Mouse (Mus musculus): ENCODE results near the gene Otx1.

DNA sequence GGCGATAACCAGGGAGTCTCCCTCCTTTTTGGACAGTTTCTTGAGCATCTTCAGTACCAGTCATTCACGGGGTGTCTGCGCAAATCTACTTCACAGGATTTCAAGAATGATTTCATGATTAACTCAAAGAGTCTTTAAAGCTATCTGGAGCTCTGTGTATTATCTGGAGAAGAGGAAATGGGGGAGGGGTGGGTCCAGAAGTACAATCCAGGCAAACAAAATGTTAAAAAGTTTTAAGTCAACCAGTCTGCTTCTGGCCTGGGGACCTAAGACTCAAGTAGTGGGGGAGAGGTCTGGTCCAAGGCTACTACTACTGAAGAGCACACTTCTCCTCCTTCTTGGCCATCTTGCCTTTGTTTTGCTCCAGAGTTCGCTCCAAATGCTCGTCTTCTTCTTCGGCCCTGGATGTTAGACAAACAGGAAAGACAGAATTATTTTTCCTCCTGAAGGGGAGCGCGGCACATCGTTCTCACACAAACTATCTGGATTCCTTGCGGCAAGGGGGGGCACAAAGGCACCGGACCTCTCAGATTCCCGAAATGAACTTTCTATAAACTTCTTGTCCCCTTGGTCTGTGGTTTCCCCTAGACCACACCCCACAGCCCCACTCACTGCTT is 3.9 kb upstream of the Otx1 start:
- TF ChIP-seq CTCF (IDR thresholded peaks at IDR 0.05; ENCODE audit: extremely low read depth, insufficient read depth, insufficient read length, insufficient replicate concordance) (no peak), POLR2A (IDR thresholded peaks at IDR 0.05; ENCODE audit: low read depth, low read length) (no peak)

Data from spleen, adult 2 months (tissue).